Mouse (Mus musculus): ENCODE measurements around the gene Ppef1.

Ppef1 gene

DNA sequence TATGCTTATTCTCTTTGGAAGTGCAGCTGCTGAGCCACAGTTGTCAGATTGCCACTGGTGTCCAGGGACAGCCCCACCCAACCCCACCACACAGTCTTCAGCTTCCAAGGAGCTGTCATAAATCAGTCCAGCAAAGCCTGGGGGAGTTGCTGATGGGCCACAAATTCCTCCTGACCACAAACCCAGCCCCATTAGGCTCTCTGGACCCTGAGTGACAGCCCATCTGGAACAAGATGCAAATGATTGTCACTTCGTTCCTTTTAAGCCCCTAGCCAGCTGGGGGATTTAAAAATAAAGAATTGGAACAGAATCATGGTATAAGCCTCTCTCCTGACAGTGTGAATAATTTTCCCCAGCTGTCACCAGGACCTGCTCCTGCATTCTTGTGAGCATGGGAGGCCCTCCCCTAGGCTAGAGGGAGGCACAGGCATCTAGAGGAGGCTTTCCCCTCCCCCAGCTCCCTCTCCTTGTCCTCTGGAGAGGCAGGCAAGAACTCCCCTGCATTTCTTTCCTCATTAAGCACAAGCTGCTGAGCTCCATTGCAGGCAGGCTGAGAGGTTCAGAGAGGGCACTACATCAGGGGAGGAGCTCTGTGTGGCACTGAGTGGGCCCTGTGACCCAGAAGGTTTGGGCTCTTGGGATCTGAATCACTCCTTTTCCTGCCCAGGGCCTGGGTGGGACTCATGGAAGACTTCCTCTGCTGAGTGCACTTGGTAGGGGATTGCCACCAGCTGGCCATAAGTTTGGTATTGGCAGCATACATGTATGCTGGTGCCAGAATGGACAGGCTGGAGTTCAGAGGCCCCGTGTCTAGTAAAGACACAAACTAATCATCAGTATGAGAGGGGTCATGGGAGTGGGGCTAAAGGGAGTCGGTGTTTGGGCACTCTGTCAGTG lies 136.8 kb downstream of the Ppef1 start:
- DNase-seq (ENCODE audit: low spot score in 2 of 2) = no peak

DNA sequence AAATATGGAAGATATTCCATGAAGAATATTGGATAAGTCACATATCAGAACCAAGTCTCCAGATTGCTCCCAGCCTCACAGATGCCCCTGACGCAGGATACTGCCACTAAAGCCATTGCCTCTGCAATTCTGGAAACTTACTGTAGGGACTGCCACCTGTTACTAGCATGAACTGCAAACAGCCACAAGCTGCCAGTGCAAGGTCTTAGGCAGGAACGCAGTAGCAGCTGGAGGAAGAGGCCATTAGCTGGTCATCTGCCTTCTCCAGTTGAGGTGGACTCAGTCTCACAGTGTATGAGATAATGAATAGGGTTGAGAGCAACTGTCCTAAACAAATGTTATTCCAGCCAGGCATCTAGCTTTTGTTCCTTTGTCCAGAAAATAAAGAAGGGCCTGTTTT lies 137.5 kb downstream of the Ppef1 start:
- DNase-seq (ENCODE audit: low spot score in 2 of 2) = no peak

DNA sequence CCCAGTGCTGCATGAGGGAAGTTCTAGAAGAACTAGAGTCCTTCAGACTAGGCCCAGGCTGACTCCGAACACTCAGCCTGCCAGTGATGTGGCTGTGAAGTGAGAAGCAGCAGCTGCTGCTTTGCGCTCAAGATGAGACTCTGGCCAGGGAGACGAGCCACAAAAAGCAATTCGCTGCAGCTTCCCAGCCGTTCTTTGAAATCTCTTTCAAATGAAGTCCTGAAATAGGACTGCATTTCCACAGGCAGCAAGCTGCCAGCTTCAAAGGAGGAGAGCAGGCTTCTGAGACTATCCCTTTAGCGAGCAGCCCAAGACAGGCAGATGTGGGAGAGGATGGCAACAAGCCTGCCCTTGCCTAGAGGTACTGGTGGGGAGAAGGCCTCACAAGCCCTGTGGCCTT lies 142.6 kb downstream of the Ppef1 start:
- DNase-seq (ENCODE audit: low spot score in 2 of 2) = no peak

DNA sequence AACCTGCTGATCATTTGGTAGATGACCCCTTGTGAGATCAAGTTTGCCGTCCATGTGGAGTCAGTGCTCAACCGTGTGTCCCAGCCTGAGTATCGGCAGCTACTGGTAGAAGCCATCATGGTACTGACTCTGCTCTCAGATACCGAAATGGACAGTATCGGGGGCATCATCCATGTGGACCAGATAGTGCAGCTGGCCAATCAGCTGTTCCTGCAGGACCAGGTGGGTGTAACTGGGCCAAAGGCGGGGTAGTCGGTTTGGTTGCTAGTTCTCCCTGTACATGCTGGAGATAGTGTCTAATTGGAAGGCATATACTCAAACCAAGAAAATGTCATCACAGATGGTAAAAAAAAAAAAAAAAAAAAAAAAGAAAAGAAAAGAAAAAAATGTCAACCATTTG lies 145.4 kb downstream of the Ppef1 start:
- DNase-seq (ENCODE audit: low spot score in 2 of 2) = no peak

DNA sequence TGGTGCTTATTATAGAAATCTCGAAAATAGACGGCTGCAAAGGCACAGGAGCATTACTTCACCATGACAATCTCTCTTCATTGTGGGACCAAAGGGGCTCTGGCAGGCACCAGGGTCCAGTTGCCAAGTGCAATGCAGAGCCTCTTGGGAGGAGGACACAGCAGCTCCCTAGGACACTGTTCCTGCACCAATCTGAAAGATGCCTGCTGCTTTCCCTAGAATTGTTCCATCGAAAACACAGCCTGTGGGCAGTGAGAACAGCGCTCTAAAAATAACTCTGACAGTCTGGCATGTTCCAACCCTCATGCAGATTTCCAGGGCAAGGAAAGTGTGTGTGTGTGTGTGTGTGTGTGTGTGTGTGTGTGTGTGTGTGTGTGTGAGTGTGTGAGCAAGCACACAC lies 147.0 kb downstream of the Ppef1 start:
- no peak for DNase-seq (ENCODE audit: low spot score in 2 of 2)

DNA sequence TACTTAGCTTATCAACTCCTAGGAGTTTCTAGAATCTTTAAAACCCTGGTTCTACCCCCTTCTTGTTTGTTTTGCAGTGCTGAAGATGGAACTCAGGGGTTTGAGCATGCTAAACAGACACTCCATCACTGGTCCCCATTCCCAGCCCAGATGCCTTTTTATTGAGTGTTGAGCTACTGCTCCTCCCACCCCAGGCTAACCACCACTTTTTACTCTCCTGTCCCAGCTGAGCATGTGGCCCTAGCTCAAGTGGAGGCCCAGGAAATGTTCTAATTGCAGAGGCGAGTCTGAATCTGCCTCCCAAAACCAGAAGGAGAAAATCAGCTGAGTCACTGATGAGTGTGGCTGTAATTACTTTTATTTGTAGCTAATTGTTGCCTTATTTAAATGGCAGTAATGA lies 150.5 kb downstream of the Ppef1 start:
- DNase-seq (ENCODE audit: low spot score in 2 of 2) = no peak

DNA sequence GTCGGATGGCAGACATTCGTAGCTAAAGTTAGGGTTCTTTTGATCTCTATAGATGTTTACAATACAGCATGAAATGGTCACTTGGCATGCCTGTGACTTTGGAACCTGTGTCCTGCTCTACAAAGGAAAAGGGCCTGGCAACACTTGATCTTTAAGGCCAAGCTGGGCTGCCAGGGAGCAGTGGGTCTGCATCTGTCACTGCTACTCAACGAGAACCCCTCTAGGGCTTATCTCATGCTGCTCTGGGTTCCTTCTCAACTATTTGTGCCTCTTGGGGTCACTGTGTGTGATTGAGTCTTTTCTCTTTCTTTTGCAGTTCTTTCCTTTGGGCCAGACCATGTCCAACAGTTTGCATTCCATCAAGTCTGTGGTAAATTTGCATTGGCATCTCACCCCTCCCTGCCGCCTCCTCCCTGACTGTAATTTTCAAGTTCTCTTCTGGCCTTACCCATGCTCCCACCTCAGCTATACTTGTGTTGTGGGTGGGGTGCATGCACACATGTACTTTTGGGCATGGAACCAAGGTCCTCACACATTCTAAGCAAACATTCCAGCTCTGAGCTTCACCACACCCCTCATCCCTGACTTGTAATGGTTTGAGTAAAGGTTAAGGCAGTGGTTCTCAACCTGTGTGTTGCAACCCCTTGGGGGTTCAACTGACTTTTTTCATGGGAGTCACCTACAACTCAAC lies 151.3 kb downstream of the Ppef1 start:
- no peak for DNase-seq (ENCODE audit: low spot score in 2 of 2)

DNA sequence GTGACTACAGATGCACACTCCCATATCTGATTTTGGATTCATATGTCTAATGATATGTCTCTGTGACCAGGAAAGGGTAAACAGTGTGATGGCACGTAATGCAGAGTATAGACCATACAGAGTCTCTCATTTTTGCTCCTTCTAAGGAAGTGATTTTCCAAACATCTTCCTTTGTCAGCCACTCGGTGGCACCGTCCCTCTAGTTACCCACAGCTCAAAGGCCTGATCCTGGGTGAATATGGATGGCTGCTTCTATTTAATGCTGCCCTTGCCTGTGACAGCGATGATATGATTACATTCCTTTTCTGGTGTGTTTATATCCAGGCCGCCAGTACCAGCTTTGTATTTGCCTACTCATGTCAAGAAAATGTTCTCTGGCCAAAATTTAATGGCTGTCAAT lies 152.0 kb downstream of the Ppef1 start:
- DNase-seq (ENCODE audit: low spot score in 2 of 2) = no peak

Measured in cerebellum, postnatal 4 days (tissue).